Mouse (Mus musculus): ENCODE data around the gene Ifit1bl1. TPM values are rescaled to one million over a fixed set of nuclear protein-coding genes. Genes with fewer than 3 reads are reported as not detected.
A peak's percentile ranks its signal among the peaks of the same experiment; 100 is the strongest.

The Ifit1bl1 gene
- polyA plus RNA-seq, 1 experiment from 2014 or later, result 0.42 TPM

DNA sequence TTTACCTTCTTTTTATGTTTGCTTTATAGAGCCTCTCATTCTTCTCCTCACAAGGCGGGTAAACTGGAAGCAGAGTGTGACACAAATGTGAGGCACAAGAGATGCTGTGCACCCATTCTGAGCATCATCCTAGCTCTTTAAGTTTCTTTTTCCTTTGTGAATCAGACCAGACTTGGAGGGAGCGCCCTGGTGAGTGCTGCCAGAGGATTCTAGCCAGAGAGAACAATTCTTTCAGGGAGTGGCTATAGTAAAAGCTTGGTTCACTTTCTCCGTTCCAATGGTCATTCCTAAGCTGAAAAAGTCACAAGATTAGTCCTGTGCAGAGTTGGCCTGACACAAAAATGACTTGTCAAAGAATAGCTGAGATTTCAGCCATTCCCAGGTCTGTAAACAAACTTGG, 45.1 kb downstream of the Ifit1bl1 start:
- ATAC-seq (ENCODE audit: low FRiP score) (no peak), DNase-seq (ENCODE audit: low spot score) (no peak)
- no peaks in the 10 kb centered on the region for H3K9me3 ChIP-seq (ENCODE audit: control insufficient read depth, low read length)
- H3K4me3 ChIP-seq (ENCODE audit: low read depth, low read length), result no peak overlapping the region
- H3K27me3 ChIP-seq (ENCODE audit: control insufficient read depth, insufficient read depth, low read length), result no peaks in the 10 kb centered on the region
- no peak overlapping the region for H3K4me2 ChIP-seq (replicated peaks; ENCODE audit: low read depth, low read length)
- H3K4me1 ChIP-seq (replicated peaks; ENCODE audit: control insufficient read depth, insufficient read depth, low read length), result no peaks in the 10 kb centered on the region
- WGBS, result 86% methylated on average over 3 of the region's 3 CpGs
- no peak overlapping the region for H3K27ac ChIP-seq (ENCODE audit: low read depth, low read length)
- no peaks in the 10 kb centered on the region for H3K36me3 ChIP-seq (ENCODE audit: control insufficient read depth, insufficient read depth, low read length)
- no peak overlapping the region for H3K9ac ChIP-seq (ENCODE audit: low read depth, low read length)

GRCm38 (mm10) chr19:34554061-34554460, 47.7 kb downstream of the Ifit1bl1 start:
- ATAC-seq (ENCODE audit: low FRiP score), result no peak
- Histone ChIP-seq H3K27me3 (ENCODE audit: control insufficient read depth, insufficient read depth, low read length) (no peaks in the 10 kb centered on the region), H3K9ac (ENCODE audit: low read depth, low read length) (no peak overlapping the region), H3K4me2 (replicated peaks; ENCODE audit: low read depth, low read length) (no peak overlapping the region), H3K36me3 (ENCODE audit: control insufficient read depth, insufficient read depth, low read length) (no peaks in the 10 kb centered on the region), H3K4me3 (ENCODE audit: low read depth, low read length) (no peak overlapping the region), H3K9me3 (ENCODE audit: control insufficient read depth, low read length) (no peaks in the 10 kb centered on the region), H3K27ac (ENCODE audit: low read depth, low read length) (no peak overlapping the region), H3K4me1 (replicated peaks; ENCODE audit: control insufficient read depth, insufficient read depth, low read length) (no peaks in the 10 kb centered on the region)
- no peak for DNase-seq (ENCODE audit: low spot score)

DNA sequence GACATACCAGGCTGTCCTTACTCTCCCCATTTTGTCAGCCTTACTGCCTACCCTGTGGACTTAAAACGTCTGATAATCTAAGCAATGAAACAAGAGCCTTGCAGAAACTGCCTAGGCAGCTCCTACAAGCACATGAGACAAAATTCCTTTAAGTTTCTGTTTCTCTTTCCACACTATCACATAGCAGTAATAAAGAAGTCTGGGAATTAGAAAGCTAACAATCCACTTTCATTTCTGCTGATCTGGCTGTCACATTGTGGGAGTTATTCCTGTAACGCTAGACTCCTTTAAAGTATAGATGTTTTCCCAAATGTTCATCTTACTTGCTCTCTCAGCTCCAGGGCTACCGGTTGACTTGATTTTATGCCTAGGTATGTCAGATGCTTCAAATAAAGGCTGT, 48.2 kb downstream of the Ifit1bl1 start:
- H3K4me2 ChIP-seq (replicated peaks; ENCODE audit: low read depth, low read length), result no peak overlapping the region
- ATAC-seq (ENCODE audit: low FRiP score) (no peak), DNase-seq (ENCODE audit: low spot score) (no peak)

GRCm38 (mm10) chr19:34553021-34553420, 48.7 kb downstream of the Ifit1bl1 start:
- Histone ChIP-seq H3K9ac (ENCODE audit: low read depth, low read length) (no peak overlapping the region), H3K4me3 (ENCODE audit: low read depth, low read length) (no peak overlapping the region), H3K27me3 (ENCODE audit: control insufficient read depth, insufficient read depth, low read length) (no peaks in the 10 kb centered on the region), H3K9me3 (ENCODE audit: control insufficient read depth, low read length) (no peaks in the 10 kb centered on the region), H3K4me1 (replicated peaks; ENCODE audit: control insufficient read depth, insufficient read depth, low read length) (no peaks in the 10 kb centered on the region), H3K4me2 (replicated peaks; ENCODE audit: low read depth, low read length) (no peak overlapping the region), H3K27ac (ENCODE audit: low read depth, low read length) (no peak overlapping the region), H3K36me3 (ENCODE audit: control insufficient read depth, insufficient read depth, low read length) (no peaks in the 10 kb centered on the region)
- no peak for ATAC-seq (ENCODE audit: low FRiP score)
- no peak for DNase-seq (ENCODE audit: low spot score)
- WGBS, result 78% methylated on average over 6 of the region's 6 CpGs

More for the DNA sequence above, 48.2 kb downstream of the Ifit1bl1 start:
- Histone ChIP-seq H3K36me3 (ENCODE audit: control insufficient read depth, insufficient read depth, low read length) (no peaks in the 10 kb centered on the region), H3K4me1 (replicated peaks; ENCODE audit: control insufficient read depth, insufficient read depth, low read length) (no peaks in the 10 kb centered on the region), H3K9me3 (ENCODE audit: control insufficient read depth, low read length) (no peaks in the 10 kb centered on the region), H3K4me3 (ENCODE audit: low read depth, low read length) (no peak overlapping the region), H3K9ac (ENCODE audit: low read depth, low read length) (no peak overlapping the region), H3K27ac (ENCODE audit: low read depth, low read length) (no peak overlapping the region), H3K27me3 (ENCODE audit: control insufficient read depth, insufficient read depth, low read length) (no peaks in the 10 kb centered on the region)
- WGBS, result 81% methylated on average over 3 of the region's 3 CpGs

DNA sequence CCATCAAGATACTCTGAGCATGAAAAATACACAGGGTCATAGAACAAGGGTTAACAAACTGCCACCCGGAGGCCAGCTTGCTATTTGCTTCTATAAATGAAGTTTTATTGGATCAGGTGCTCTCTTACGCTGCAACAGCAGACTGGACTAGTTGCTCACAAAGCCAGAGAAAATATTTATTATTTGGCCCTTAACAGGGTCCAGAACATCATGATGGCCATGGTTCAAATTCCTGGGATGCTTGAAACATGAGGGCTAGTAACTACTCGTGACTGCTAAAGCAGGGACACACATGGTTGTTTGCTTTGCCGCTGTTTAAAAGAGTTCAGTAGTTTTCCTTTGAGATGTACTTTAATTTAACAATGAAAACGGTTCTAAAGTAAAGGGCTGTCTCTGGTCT, 49.8 kb downstream of the Ifit1bl1 start:
- no peak overlapping the region for H3K4me3 ChIP-seq (ENCODE audit: low read depth, low read length)
- ATAC-seq (ENCODE audit: low FRiP score) (no peak), DNase-seq (ENCODE audit: low spot score) (no peak)
- H3K9me3 ChIP-seq (ENCODE audit: control insufficient read depth, low read length), result no peaks in the 10 kb centered on the region
- H3K36me3 ChIP-seq (ENCODE audit: control insufficient read depth, insufficient read depth, low read length), result no peaks in the 10 kb centered on the region
- H3K27ac ChIP-seq (ENCODE audit: low read depth, low read length), result no peak overlapping the region
- H3K27me3 ChIP-seq (ENCODE audit: control insufficient read depth, insufficient read depth, low read length), result no peaks in the 10 kb centered on the region
- WGBS, result 78% methylated on average over 5 of the region's 5 CpGs
- H3K9ac ChIP-seq (ENCODE audit: low read depth, low read length), result no peak overlapping the region
- H3K4me1 ChIP-seq (replicated peaks; ENCODE audit: control insufficient read depth, insufficient read depth, low read length), result no peaks in the 10 kb centered on the region
- no peak overlapping the region for H3K4me2 ChIP-seq (replicated peaks; ENCODE audit: low read depth, low read length)

DNA sequence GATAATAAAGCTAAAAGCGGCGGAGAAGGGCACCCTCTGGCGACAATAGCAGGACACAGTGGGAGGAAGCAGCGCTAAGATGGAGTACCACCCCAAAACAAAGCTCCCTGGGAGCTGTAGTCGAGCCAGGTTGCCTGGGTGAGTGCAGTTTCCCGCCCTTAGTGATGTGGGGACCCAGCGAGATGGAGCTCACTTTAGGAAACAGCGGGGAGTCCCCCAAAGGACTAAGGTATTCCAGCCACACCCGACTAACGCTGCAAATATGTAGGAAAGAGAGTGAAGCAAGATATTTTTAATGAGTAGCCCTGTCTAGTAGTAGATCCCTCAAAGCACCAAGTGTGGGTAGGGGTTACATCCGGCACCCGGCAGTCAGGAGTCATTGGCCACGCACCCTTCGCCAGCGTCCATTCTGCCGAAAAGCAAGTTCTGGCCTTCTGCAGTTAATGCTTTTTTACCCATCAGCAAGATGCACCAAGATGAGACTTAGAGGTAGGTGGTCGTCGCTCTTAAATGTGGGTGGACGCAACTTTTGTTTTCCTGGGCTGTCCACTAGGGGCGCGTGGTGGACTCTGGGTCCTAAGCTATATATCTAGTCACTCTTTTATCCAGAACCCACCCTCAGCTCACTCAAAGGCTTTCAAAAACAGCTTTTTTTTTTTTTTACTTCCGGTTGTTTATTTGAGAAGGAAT, 51.1 kb downstream of the Ifit1bl1 start, which contains the start of gene Ifit2:
Ifit2 (plus strand) TSS at position 161 of the 690 bp plus-strand sequence.
- DNase-seq (ENCODE audit: low spot score), result peak; percentile 84
- peak; percentile 95 for ATAC-seq (ENCODE audit: low FRiP score)
- Histone ChIP-seq H3K27ac (ENCODE audit: low read depth, low read length) (no peak within 1 kb of the TSS), H3K4me3 (ENCODE audit: low read depth, low read length) (peak within 1 kb of the TSS; percentile 33), H3K36me3 (ENCODE audit: control insufficient read depth, insufficient read depth, low read length) (no peaks in the 10 kb centered on the region), H3K4me1 (replicated peaks; ENCODE audit: control insufficient read depth, insufficient read depth, low read length) (no peaks in the 10 kb centered on the region), H3K9me3 (ENCODE audit: control insufficient read depth, low read length) (no peaks in the 10 kb centered on the region), H3K27me3 (ENCODE audit: control insufficient read depth, insufficient read depth, low read length) (no peaks in the 10 kb centered on the region), H3K4me2 (replicated peaks; ENCODE audit: low read depth, low read length) (peak within 1 kb of the TSS; percentile 55), H3K9ac (ENCODE audit: low read depth, low read length) (peak within 1 kb of the TSS; percentile 40)
- WGBS, result 2% methylated on average over 22 of the region's 22 CpGs

DNA sequence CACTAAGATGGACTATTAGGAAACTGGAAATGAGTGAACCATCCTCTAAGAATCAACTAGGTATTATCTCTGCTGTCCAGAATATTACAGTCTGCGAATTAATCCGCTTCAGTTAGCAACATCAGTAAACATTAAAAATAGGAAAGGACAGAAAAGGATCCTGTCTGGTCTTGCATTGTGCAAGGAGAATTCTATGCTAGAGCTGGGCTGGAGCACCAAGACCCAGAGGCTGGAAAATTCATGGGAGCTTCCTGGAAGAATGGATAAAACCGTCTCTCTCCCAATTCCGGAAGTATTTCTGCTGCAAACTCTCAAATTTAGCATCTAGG, 51.6 kb downstream of the Ifit1bl1 start:
- 0 out of 2 replicates have a peak, but pooled peaks have one; percentile 31 for ATAC-seq (ENCODE audit: low FRiP score)

DNA sequence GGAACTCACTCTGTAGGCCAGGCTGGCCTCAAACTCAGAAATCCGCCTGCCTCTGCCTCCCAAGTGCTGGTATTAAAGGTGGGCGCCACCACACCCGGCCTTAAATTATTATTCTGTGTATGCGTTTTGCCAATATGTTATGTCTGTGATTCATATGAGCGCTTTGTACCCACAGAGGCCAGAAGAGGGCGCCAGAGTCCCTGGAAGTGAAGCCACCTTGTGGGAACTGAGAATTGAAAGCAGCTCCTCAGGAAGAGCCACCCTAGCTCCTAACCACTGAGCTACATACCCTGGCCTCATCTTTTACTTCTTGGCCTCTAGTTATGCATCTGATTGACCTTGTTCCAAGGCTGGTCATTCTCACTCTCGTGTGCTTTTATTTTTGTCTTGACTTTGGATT, 53.8 kb downstream of the Ifit1bl1 start:
- WGBS, result 27% methylated on average over 7 of the region's 7 CpGs
- H3K4me3 ChIP-seq (ENCODE audit: low read depth, low read length), result no peak overlapping the region
- H3K27me3 ChIP-seq (ENCODE audit: control insufficient read depth, insufficient read depth, low read length), result no peaks in the 10 kb centered on the region
- no peaks in the 10 kb centered on the region for H3K9me3 ChIP-seq (ENCODE audit: control insufficient read depth, low read length)
- H3K27ac ChIP-seq (ENCODE audit: low read depth, low read length), result no peak overlapping the region
- ATAC-seq (ENCODE audit: low FRiP score), result no peak
- no peaks in the 10 kb centered on the region for H3K4me1 ChIP-seq (replicated peaks; ENCODE audit: control insufficient read depth, insufficient read depth, low read length)
- DNase-seq (ENCODE audit: low spot score), result peak; percentile 85
- H3K9ac ChIP-seq (ENCODE audit: low read depth, low read length), result no peak overlapping the region
- H3K4me2 ChIP-seq (replicated peaks; ENCODE audit: low read depth, low read length), result no peak overlapping the region
- H3K36me3 ChIP-seq (ENCODE audit: control insufficient read depth, insufficient read depth, low read length), result no peaks in the 10 kb centered on the region

More for the DNA sequence above, 51.6 kb downstream of the Ifit1bl1 start:
- H3K27ac ChIP-seq (ENCODE audit: low read depth, low read length), result no peak overlapping the region
- 36% methylated on average over 4 of the region's 4 CpGs for WGBS
- peak overlapping the region; percentile 33 for H3K4me3 ChIP-seq (ENCODE audit: low read depth, low read length)
- DNase-seq (ENCODE audit: low spot score), result no peak
- no peaks in the 10 kb centered on the region for H3K4me1 ChIP-seq (replicated peaks; ENCODE audit: control insufficient read depth, insufficient read depth, low read length)
- peak overlapping the region; percentile 55 for H3K4me2 ChIP-seq (replicated peaks; ENCODE audit: low read depth, low read length)
- no peaks in the 10 kb centered on the region for H3K9me3 ChIP-seq (ENCODE audit: control insufficient read depth, low read length)
- H3K36me3 ChIP-seq (ENCODE audit: control insufficient read depth, insufficient read depth, low read length), result no peaks in the 10 kb centered on the region
- H3K27me3 ChIP-seq (ENCODE audit: control insufficient read depth, insufficient read depth, low read length), result no peaks in the 10 kb centered on the region
- peak overlapping the region; percentile 40 for H3K9ac ChIP-seq (ENCODE audit: low read depth, low read length)

GRCm38 (mm10) chr19:34546211-34546610, 55.5 kb downstream of the Ifit1bl1 start:
- Histone ChIP-seq H3K27ac (ENCODE audit: low read depth, low read length) (no peak overlapping the region), H3K9me3 (ENCODE audit: control insufficient read depth, low read length) (no peaks in the 10 kb centered on the region), H3K36me3 (ENCODE audit: control insufficient read depth, insufficient read depth, low read length) (no peaks in the 10 kb centered on the region), H3K27me3 (ENCODE audit: control insufficient read depth, insufficient read depth, low read length) (no peaks in the 10 kb centered on the region), H3K9ac (ENCODE audit: low read depth, low read length) (no peak overlapping the region), H3K4me3 (ENCODE audit: low read depth, low read length) (no peak overlapping the region), H3K4me1 (replicated peaks; ENCODE audit: control insufficient read depth, insufficient read depth, low read length) (no peaks in the 10 kb centered on the region), H3K4me2 (replicated peaks; ENCODE audit: low read depth, low read length) (no peak overlapping the region)
- DNase-seq (ENCODE audit: low spot score), result no peak
- no peak for ATAC-seq (ENCODE audit: low FRiP score)
- 88% methylated on average over 4 of the region's 4 CpGs for WGBS

All from hindbrain, embryonic 11.5 days (tissue).